Mouse (Mus musculus) lung, adult 2 months (tissue): ENCODE results near the gene Umodl1.

Experiments used
- CTCF ChIP-seq: fragments of 200-500 bp; IDR thresholded peaks from 2 replicates; pipeline ENCODE4 v1.5.1; 2011; ENCODE audit warnings: mild to moderate bottlenecking, low read length, control low read depth; ENCODE audit not compliant: insufficient read depth
- POLR2A ChIP-seq: fragments of 200-500 bp; IDR thresholded peaks from 2 replicates; pipeline ENCODE4 v1.6.1; 2011; ENCODE audit warnings: low read depth, mild to moderate bottlenecking, control low read depth, low read length, borderline replicate concordance; ENCODE audit errors: extremely low read depth

- TF ChIP-seq POLR2A (no peak), CTCF (no peak)
Measured at GRCm38 (mm10) chr17:30962880-30963279, 8.4 kb downstream of the Umodl1 start.
